Mouse (Mus musculus) layer of hippocampus, postnatal 36 days (tissue): ENCODE measurements around the gene Nucb1. TPM values are rescaled to one million over a fixed set of nuclear protein-coding genes. Genes with fewer than 3 reads are reported as not detected.
"Not testable (repeated sequence)": the region's sequence is repeated elsewhere in the genome, so short reads cannot be mapped to it uniquely, and the experiment has no call there.

ENCODE experiments used
- DNase-seq, 2 experiments: peaks; one replicate each; pipeline ENCODE4 v3.0.0; 2022
- total RNA-seq, 2 experiments: library from RNA; stranded (reverse); gene quantifications; 2 replicates each; pipeline ENCODE4 v1.2.3; 2021

The Nucb1 gene
- total RNA-seq, 2 experiments from 2014 or later: 94.0 to 98.0 TPM

DNA sequence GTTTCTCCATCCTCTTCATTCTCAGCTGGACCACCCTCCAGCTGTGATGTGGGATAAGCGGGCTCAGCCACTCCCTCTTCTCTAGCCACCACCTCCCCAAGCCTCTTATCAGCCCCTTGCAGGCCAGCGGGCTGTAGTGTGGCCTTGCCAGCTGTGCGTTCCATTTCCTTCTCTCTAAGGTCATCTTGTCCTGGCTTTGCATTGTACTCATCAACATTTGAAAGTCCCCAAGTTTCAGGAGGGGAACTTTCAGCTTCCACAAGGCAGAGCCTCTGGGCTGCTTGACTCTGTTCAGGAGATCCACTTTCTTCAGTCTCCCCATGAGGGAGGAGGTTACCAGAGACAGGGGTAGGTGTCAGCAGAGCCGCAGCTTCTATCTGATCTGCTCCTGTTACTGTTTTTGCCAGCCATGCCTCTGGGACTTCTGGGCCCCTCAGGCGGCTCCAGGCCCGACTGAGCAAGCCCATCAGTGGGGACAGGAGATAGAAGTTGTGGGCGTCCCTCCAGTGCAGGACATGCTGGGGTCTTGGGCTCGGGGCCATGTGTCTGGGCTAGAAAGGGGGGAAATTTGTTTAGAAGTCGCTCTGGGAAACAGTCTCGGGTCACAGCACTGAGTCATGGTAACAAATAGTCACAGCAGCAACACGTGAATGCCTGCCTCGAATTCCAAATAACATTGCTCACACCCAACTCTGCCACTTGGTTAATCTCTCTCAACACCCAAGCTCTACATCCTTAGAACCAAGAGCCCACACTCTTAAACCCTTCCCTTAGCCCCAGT, 14.8 kb upstream of the Nucb1 start:
- DNase-seq: no peak

DNA sequence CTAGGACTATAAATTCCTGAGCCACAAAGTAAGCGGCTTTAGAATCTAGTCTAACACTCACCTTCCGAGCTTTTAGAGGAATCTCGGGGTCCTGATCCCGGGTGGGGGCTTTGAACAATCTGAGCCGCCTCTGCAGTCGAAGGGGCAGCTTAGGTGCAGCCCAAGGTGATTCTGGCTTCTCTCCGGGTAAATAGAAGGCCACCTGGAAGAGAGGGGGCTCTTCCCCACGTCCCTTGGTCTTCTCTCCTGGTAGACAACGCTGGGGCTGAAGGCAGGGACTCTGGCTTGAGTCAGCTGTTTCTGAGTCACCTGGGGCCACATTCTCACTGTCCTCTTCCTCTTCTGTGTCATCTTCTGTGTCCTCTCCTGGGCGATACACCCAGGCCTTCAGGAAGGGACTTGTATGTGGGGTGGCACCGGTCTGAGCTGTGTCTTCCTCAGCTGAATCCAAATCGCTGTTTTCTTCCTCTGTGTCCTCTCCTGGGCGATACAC, 13.5 kb upstream of the Nucb1 start:
- DNase-seq: no peak

- DNase-seq: no peak
Measured at GRCm38 (mm10) chr7:45522957-45523676, 12.9 kb upstream of the Nucb1 start.

DNA sequence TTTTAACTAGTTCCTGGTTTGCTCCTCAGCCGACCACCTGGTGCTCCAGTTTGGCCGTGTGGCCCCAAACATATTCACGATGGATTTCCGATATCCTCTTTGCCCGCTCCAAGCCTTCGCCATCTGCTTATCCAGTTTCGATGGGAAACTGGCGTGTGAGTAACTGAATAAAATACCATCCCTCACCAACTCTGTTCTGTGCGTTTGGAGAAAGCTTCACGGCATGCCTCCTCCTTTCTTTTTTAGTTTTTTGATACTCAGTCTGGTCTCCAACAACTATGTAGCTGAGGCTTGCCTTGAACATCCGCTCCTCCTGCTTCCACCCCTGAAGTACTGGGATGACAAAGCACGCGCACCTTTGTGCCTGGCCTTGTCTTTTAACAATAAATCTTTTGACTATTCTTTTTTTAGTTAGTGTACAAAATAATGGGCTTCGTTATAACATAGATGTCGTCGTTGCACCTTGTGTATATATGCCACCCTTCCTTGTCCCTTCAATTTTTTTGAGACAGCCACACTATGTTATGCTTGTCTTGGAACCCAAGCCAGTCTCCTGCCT, 12.1 kb upstream of the Nucb1 start:
- DNase-seq: no peak

DNA sequence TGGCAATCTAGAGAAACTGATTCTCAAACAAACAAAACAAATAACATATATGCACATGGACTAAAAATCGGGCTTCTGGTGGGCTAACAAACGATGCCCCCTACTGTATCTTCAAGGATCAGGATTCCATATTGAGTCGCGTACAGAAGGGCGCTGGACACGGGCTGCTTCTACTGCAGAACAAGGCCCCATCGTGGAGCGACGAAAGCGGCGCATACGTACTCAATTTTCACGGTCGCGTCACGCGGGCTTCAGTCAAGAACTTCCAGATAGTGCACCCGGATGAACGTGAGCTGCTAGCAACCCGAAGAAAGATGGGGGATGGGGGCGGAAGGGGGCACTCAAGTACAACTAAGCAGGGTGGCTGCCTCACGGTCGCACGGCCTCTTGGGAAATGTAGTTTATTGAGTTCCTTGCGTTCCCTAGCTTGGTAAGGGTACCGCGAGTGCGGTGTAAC, 11.6 kb upstream of the Nucb1 start:
- DNase-seq: peak; percentile 86 to 87

DNA sequence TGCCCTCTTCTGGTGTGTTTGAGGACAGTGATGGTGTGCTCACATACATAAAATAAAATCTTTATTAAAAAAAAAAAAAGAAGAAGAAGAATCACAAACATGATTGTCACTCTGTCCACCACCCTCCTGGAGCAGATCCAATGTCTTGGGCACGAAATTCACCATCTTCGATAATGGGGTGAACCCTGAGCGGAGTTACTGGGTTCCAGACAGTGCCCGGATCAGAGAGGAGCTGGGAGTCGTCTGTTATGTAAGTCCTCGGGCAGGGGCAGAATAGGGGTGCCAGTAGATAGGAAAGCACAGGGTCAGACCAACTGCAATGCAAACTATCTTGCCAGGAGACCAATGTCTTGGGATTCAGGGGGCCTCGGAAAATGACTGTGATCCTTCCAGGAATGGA, 10.4 kb upstream of the Nucb1 start:
- DNase-seq: no peak

GRCm38 (mm10) chr7:45519345-45520120, 9.3 kb upstream of the Nucb1 start:
- no peak for DNase-seq

DNA sequence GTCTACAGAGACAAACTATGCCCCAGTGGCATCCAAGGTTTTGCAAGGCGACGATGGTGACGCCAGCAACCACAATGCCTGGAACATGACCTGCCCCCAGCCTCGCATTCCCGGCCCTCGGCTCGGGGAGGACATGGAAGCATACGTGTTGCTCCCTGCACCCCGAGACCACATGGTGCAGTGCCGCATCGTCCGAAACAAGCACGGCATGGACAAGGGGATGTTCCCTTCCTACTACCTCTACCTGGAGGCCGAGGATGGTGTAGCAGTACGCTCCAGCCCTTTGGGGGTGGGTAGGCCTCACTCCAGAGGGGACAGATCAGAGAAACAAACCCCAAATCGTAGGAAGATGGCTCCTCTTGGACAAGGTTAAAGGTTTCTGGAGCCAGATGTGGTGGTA, 8.4 kb upstream of the Nucb1 start:
- DNase-seq: no peak

DNA sequence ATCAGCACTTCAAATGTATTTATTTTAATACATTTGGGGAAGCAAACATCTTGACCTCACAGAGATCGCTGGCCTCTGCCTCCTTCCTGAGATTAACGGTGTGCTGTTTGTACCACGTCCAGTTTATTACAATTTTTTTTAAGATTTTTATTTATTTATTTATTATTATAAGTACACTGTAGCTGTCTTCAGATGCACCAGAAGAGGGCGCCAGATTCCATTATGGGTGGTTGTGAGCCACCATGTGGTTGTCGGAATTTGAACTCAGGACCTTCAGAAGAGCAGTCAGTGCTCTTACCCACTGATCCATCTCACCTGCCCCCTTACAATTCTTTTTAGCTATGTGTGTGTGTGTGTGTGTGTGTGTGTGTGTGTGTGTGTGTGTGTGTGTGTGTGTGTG, 6.6 kb upstream of the Nucb1 start:
- DNase-seq: not testable (repeated sequence)

- DNase-seq: no peak
Measured at GRCm38 (mm10) chr7:45515436-45515835, 5.2 kb upstream of the Nucb1 start.

DNA sequence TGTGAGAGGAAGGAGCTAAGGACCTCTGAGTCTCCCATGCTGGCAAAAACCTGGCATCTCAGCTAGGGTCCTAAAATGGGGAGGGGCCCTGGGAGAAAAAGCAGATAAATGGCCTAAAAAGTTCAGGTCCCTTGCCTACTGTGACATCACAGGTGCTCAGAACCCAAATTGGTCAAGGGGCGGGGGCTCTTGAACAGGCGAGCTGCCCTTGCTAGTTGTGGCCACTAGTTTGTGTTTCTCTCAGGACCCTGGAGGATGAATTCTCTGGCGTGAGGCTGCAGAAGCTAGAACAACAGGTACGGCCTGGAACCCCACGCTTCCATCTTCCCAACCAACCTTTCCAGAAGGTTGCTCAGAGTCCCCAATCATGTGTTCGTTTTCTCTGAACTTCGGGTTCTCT, 4.2 kb upstream of the Nucb1 start:
- no peak for DNase-seq

GRCm38 (mm10) chr7:45509181-45509882, 874 bp downstream of the Nucb1 start:
- no peak for DNase-seq

DNA sequence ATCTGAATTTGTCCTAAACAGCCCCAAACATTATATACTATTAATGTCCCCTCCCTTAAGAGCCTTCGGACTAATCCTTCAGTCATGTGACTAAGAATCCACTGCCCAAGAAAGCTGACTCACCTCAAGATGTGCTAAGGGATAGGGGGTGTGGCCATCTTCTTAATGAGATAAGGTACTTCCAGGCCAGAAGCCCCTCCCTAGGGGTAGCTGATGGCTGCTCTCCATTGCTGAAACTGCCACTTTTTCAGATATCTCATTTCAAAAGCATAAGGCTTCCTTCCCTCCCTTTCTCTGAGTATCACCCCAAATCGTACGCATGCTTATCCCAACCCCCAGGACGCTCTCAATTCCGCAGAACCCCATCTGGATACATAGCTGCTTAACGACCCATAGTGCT, 1.6 kb downstream of the Nucb1 start:
- DNase-seq: no peak

GRCm38 (mm10) chr7:45507583-45507982, 2.6 kb downstream of the Nucb1 start:
- DNase-seq: no peak

- DNase-seq: no peak
Measured at GRCm38 (mm10) chr7:45498427-45498826, 11.8 kb downstream of the Nucb1 start.

DNA sequence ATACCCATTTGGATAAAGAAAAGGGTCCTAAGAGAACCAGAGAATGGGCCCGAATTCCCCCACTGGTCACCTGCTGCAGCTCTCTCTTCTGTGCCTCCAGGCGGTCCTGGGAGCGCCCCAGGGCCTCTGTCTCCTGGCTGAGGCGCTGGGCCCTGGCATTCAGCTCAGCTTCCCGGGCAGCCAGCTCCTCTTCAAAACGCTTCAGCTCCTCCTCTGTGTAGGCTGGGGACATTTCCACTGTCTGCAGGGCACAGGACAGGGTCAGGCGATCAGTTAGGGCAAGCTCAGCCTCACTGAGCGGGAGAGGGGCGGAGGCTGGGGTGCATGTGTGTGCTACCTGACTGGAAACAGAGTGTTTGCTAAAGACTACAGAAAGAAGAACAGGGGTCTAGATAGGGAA, 15.7 kb downstream of the Nucb1 start:
- DNase-seq: no peak

DNA sequence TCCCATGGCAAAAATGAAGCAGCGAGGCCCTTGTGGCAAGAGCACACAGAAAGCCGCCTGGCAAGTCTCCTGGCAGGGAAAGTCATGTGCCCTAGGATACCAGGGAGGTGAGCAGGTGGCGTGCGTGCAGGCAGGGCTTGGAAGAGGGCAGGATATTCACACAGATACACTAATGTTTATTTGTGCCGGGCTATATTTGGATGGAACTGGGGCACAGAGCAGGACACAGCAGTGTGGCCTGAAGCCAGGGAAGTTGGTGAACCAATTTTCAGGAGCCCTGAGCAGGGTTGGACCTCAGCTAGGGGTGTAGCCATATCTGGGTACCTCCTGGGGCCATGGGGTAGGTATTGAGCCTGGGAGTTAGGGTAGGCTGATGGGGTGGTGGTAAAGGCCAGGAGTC, 17.3 kb downstream of the Nucb1 start:
- no peak for DNase-seq

DNA sequence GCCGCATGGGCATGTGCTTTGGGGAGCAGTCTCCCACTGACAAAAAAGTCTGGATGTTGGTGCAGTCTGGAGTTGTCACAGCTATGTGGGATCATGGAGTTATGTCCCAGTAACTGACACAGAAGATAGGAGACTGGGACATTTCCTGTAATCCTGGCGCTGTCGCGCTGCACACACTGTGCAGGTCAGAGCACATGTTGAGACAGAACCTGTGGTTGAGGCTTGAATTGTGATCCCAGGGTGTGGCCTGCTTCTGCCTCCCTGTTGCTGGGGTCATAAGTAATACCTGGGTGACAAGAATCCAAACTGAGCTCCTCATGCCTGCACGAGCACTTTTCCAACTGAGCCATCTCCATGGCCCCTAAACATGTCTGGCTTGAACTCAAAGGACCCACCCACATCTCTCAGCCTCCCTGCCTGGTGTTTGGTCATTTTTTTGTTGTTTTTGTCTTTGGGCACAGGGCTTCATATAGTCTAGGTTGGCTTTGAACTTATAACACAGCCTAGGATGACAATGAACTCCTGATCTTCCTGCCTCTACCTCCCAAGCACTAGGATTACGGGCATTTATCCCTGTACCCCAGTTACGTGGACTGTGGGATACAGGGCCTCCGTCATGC, 17.9 kb downstream of the Nucb1 start:
- no peak for DNase-seq

DNA sequence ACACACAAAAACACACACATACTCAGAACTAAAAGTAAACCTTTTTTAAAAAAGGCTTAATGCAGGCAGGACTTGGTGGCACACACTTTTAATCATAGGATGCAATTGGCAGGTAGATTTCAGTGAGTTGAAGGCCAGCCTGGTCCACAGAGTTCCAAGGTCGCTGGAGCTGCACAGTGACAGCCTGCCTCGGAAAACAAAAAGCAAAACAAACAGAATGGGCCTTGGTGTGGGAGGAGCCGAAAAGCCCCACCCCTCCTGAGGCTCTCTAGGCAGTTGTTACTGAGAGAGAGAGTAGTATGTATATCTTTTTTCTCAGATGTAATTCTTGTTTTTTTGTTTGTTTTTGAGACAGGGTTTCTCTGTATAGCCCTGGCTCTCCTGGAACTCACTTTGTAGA, 18.9 kb downstream of the Nucb1 start:
- no peak for DNase-seq

GRCm38 (mm10) chr7:45490822-45491221, 19.4 kb downstream of the Nucb1 start:
- DNase-seq: no peak

DNA sequence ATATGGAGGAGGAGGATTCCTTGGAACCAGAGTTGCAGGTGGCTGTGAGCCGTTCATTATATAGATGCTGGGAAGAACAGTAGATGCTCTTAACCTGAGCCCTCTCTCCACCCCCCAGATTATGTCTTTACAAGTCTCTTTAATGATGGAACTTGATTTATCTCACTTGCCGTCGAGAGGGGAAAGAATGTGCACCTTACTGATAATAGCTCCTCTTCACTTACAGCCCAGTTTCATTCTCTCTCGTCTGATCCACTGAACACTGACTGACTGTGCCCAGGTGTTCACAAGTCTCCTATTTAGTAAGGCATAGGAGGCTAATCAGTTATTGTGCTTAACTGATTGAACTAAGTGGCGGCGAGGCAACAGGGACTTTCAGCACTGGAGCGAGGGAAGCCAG, 20.6 kb downstream of the Nucb1 start:
- no peak for DNase-seq
